Mouse (Mus musculus) forebrain, embryonic 10.5 days (tissue): ENCODE measurements around the gene Lsamp. TPM values are rescaled to one million over a fixed set of nuclear protein-coding genes. Genes with fewer than 3 reads are reported as not detected.

Source experiments
- DNase-seq: peaks from one replicate; pipeline ENCODE4 v3.0.0-alpha.2; 2017; ENCODE audit warnings: low spot score; ENCODE audit errors: extremely low spot score
- H3K27ac ChIP-seq: fragments of 300-500 bp; sonication (generic); 2 replicates; pipeline ENCODE4 v1.5.1; 2016; ENCODE audit warnings: mild to moderate bottlenecking
- H3K27me3 ChIP-seq: fragments of 300-500 bp; sonication (generic); 2 replicates; pipeline ENCODE4 v1.6.1; 2016; ENCODE audit warnings: mild to moderate bottlenecking; ENCODE audit not compliant: poor library complexity, severe bottlenecking
- H3K36me3 ChIP-seq: fragments of 300-500 bp; sonication (generic); replicated peaks from 2 replicates; pipeline ENCODE4 v1.6.1; 2016; ENCODE audit warnings: mild to moderate bottlenecking, moderate library complexity
- H3K4me1 ChIP-seq: fragments of 300-500 bp; sonication (generic); 2 replicates; pipeline ENCODE4 v1.6.1; 2016
- H3K4me3 ChIP-seq: fragments of 300-500 bp; sonication (generic); 2 replicates; pipeline ENCODE4 v1.5.1; 2016; ENCODE audit warnings: mild to moderate bottlenecking, moderate library complexity
- H3K9me3 ChIP-seq: fragments of 300-500 bp; sonication (generic); 2 replicates; pipeline ENCODE4 v1.6.1; 2016; ENCODE audit warnings: mild to moderate bottlenecking, moderate library complexity
- WGBS: fragments of 180-500 bp; shearing (Covaris S2); methylation state at CpG from one replicate; pipeline ENCODE4 v1.1.7; 2016; 5-methylcytosine and 5-hydroxymethylcytosine counted together
- polyA plus RNA-seq: library from polyadenylated mRNA; unstranded; fragments of >200 nt; fragmentation: Nextera tagmentation; extraction: Ambion mirVana; gene quantifications from 2 replicates; pipeline ENCODE4 v1.2.1, GENCODE M21; 2016

The Lsamp gene
- polyA plus RNA-seq, 1 experiment from 2014 or later, result 13.7 TPM

DNA sequence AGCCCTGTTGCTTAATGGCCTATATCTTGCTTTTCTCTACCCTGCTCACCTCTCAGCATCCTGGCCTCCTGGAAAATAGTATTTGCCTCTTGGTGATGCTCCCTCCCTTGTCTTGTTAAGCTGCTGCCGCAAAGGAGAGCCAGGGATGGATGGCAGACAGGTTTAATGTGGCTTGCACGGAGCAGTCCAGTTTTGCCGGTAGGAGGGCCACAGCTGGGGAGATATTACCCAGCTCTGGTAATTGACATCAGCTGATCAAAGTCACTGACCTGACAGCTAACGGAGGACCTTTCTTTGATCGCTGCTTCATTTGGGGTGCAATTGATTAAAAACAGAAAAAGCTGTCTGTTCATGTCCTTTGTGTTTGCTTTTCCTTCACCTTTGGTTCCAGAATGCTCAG is 2030.8 kb downstream of the Lsamp start:
- H3K27me3 ChIP-seq, result no peaks in the 10 kb centered on the region
- H3K4me1 ChIP-seq, result peaks cover 16% of the 10 kb centered on the region
- 43% methylated on average over 5 of the region's 5 CpGs for WGBS
- no peaks in the 10 kb centered on the region for H3K9me3 ChIP-seq
- DNase-seq, result no peak
- no peaks in the 10 kb centered on the region for H3K36me3 ChIP-seq
- H3K4me3 ChIP-seq, result no peak overlapping the region
- H3K27ac ChIP-seq, result no peak overlapping the region

DNA sequence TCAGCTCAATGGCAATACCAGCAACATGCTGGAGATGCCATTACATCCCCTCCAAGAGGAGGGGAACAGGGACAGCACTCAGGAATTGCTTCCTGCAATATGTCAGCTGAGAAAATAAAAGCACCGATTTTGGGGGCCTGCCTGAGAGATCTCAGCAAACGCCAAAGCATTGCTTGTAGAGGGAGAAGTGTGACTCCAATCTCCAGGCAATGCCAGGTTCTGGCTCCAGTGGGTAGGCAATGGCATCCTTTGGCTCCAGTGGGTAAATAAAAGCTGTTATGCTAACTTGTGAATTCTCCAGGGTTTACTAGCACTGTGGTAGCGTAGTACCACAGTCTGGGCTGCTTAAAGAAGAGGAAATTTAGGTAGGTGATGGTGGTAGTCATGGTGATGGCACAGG is 2031.3 kb downstream of the Lsamp start:
- WGBS, result 78% methylated on average over 3 of the region's 3 CpGs
- no peaks in the 10 kb centered on the region for H3K27me3 ChIP-seq
- H3K4me3 ChIP-seq, result no peak overlapping the region
- DNase-seq, result no peak
- H3K27ac ChIP-seq, result no peak overlapping the region
- H3K9me3 ChIP-seq, result no peaks in the 10 kb centered on the region
- H3K36me3 ChIP-seq, result no peaks in the 10 kb centered on the region
- H3K4me1 ChIP-seq, result peaks cover 16% of the 10 kb centered on the region

DNA sequence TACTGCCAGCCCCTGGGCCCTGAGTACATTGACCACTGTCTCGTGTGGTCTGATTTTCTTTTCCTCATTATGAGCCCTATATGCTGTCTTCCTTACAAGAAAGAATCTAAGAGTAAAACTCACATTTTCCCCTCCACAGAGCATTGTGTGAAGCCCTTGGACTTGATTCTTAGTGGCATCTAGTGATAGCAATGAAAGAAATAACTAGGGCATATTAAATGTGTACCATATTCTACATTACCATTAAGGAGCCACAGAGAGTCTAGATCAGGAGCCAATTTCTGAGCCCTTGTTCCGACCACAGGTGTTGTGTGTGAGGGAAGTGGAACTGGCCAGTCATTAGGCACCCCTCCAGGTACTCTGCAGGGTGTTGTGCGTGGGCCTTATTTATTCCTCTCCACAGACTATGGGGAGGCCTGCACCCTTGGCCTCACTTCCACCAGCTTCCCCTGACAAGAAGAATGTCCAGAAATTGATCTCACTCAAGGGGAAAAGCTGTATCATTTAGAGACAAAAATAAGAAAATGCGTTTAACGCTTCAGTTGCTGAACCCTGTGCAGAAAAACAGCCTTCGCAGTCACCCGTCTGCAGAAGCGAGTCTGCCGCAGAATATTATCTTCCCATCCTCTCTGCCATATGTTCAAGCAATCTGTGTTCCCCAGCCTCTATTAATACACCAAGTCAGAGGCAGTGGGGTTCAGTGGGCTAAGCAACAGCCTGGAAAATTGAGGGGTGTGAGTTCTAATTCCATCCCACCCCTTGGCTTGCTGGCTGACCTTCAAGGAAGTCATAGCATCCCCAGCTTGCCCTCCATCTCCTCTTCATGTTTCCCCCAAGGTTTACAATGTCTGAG is 2032.9 kb downstream of the Lsamp start:
- H3K27me3 ChIP-seq, result no peaks in the 10 kb centered on the region
- no peak overlapping the region for H3K27ac ChIP-seq
- H3K9me3 ChIP-seq, result no peaks in the 10 kb centered on the region
- WGBS, result 90% methylated on average over 9 of the region's 9 CpGs
- DNase-seq, result no peak
- H3K4me1 ChIP-seq, result peaks cover 16% of the 10 kb centered on the region
- H3K36me3 ChIP-seq, result no peaks in the 10 kb centered on the region
- no peak overlapping the region for H3K4me3 ChIP-seq

DNA sequence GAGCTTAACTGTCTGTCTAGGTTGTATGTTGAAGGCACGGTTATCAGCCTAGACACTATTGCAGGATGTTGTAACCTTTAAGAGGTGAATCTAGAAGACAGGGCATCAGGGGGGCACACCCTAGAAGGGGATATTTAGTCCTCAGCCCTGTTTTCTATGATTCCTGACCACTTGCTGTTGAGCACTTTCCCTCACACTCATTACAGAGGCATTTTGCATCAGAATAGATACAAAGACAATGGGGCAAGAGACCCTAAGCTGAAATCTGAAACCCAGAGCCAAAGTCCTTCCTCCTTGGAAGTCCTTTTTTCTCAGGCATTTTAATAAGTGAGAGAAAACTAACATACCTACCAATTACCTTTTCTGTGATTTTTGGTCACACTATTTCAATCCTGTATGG is 2038.4 kb downstream of the Lsamp start:
- WGBS, result 40% methylated on average over 1 of the region's 1 CpGs
- Histone ChIP-seq H3K4me3 (no peak overlapping the region), H3K27ac (no peak overlapping the region), H3K9me3 (no peaks in the 10 kb centered on the region), H3K36me3 (no peaks in the 10 kb centered on the region), H3K4me1 (peaks cover 5% of the 10 kb centered on the region; the same call in 1 of the 2 replicates), H3K27me3 (no peaks in the 10 kb centered on the region)
- no peak for DNase-seq

DNA sequence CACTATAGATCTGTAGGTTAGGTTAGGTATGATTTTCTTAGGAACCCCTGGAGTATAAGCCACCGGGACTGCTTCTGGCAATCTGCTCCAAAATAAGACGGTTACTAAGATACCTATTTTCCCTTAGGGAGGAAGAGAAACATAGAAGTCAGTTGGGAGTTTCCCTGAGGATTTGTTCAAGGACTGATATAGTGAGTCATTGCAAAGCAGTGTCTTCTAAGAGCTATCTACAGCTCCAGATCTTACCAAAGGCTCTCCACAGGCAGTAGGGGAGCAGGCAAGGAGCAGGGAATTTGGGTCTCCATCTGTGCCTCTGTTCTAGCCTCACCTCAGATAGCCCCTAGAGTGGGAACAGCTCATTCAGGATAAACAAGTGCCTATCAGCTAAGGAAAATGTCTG is 2047.9 kb downstream of the Lsamp start:
- H3K4me1 ChIP-seq, result no peaks in the 10 kb centered on the region
- H3K36me3 ChIP-seq, result no peaks in the 10 kb centered on the region
- H3K27me3 ChIP-seq, result no peaks in the 10 kb centered on the region
- DNase-seq, result no peak
- 89% methylated on average over 2 of the region's 2 CpGs for WGBS
- H3K9me3 ChIP-seq, result no peaks in the 10 kb centered on the region
- H3K4me3 ChIP-seq, result no peak overlapping the region
- H3K27ac ChIP-seq, result no peak overlapping the region

GRCm38 (mm10) chr16:42033449-42033848 is 2049.3 kb downstream of the Lsamp start:
- H3K27ac ChIP-seq, result no peak overlapping the region
- no peak overlapping the region for H3K4me3 ChIP-seq
- H3K4me1 ChIP-seq, result no peaks in the 10 kb centered on the region
- no peak for DNase-seq
- no peaks in the 10 kb centered on the region for H3K9me3 ChIP-seq
- WGBS, result 89% methylated on average over 2 of the region's 2 CpGs
- no peaks in the 10 kb centered on the region for H3K27me3 ChIP-seq
- no peaks in the 10 kb centered on the region for H3K36me3 ChIP-seq

DNA sequence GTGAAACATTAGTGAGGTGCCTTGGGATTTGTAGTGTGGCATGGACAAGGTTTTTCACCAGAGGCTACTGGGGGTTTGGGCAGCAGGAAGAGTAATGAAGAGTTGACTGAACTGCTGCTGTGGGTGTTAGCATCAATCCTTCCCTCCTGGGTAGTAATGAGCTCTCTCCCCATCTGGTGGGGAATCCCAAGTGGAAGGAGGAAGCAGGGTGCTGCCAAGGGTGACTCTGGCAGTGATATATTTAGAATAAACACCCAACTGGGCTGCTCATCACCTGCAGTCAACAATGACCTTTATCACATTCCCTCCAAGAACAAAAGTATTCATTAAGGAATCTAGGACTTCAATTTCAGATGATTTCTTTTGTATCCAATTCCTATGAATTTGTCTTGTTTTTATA is 2064.0 kb downstream of the Lsamp start:
- no peaks in the 10 kb centered on the region for H3K27me3 ChIP-seq
- peaks cover 4% of the 10 kb centered on the region; the same call in 1 of the 2 replicates for H3K4me1 ChIP-seq
- H3K36me3 ChIP-seq, result no peaks in the 10 kb centered on the region
- H3K4me3 ChIP-seq, result no peak overlapping the region
- no peak overlapping the region for H3K27ac ChIP-seq
- H3K9me3 ChIP-seq, result no peaks in the 10 kb centered on the region
- DNase-seq, result no peak

DNA sequence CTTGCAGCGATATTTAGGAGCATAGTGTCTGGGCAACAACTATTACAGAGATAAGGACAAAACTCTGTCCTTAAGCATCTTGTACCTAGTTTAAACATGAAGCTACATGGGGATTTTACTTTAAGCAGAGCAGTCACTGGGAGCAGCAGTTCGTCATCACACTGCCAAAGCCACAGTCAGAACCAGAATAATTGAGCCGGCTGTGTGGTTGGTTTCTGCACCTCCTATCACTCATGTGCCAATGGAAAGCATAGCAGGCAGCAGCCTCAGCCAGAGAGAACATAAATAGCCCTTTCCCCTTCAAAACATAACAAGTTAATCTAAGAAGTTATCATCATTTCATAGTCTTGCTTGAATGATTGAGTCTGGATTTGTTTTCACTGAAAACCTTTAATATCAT is 2075.8 kb downstream of the Lsamp start:
- H3K4me1 ChIP-seq, result peaks cover 3% of the 10 kb centered on the region
- H3K36me3 ChIP-seq, result no peaks in the 10 kb centered on the region
- no peak overlapping the region for H3K4me3 ChIP-seq
- no peaks in the 10 kb centered on the region for H3K27me3 ChIP-seq
- WGBS, result 81% methylated on average over 3 of the region's 3 CpGs
- DNase-seq, result no peak
- no peak overlapping the region for H3K27ac ChIP-seq
- H3K9me3 ChIP-seq, result no peaks in the 10 kb centered on the region

DNA sequence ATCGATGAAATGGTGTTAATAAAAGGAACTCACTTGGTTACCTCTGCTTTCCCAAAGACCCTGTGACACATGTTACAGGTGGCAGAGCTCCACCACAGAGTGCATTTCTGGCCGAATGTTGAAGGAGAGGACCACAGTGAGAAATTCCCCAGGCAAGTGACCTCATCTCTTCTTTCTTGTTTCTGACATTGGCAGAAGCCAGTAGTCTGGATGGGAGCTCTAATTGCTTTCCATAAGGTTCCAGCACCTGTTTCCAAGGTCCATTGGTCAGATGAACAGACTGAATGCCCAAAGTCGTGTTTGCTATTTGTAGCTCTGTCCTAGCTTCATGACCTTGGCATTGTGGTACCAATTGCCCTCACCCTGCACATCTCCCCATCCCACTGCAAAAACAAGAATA is 2090.2 kb downstream of the Lsamp start:
- H3K4me3 ChIP-seq, result no peak overlapping the region
- no peak overlapping the region for H3K27ac ChIP-seq
- no peaks in the 10 kb centered on the region for H3K4me1 ChIP-seq
- no peaks in the 10 kb centered on the region for H3K9me3 ChIP-seq
- no peaks in the 10 kb centered on the region for H3K36me3 ChIP-seq
- WGBS, result 90% methylated on average over 3 of the region's 3 CpGs
- DNase-seq, result no peak
- no peaks in the 10 kb centered on the region for H3K27me3 ChIP-seq

- Histone ChIP-seq H3K27me3 (no peaks in the 10 kb centered on the region), H3K9me3 (no peaks in the 10 kb centered on the region), H3K4me1 (no peaks in the 10 kb centered on the region), H3K4me3 (no peak overlapping the region), H3K27ac (no peak overlapping the region), H3K36me3 (no peaks in the 10 kb centered on the region)
- no peak for DNase-seq
- WGBS, result 88% methylated on average over 4 of the region's 4 CpGs
Observed at GRCm38 (mm10) chr16:42079573-42079972, 2095.4 kb downstream of the Lsamp start.

- H3K27ac ChIP-seq, result no peak overlapping the region
- no peak overlapping the region for H3K4me3 ChIP-seq
- no peaks in the 10 kb centered on the region for H3K27me3 ChIP-seq
- no peaks in the 10 kb centered on the region for H3K36me3 ChIP-seq
- 85% methylated on average over 2 of the region's 2 CpGs for WGBS
- no peak for DNase-seq
- no peaks in the 10 kb centered on the region for H3K4me1 ChIP-seq
- no peaks in the 10 kb centered on the region for H3K9me3 ChIP-seq
Observed at GRCm38 (mm10) chr16:42081611-42082010, 2097.4 kb downstream of the Lsamp start.

- Histone ChIP-seq H3K36me3 (no peaks in the 10 kb centered on the region), H3K4me3 (no peak overlapping the region), H3K27ac (no peak overlapping the region), H3K4me1 (no peaks in the 10 kb centered on the region), H3K9me3 (no peaks in the 10 kb centered on the region), H3K27me3 (no peaks in the 10 kb centered on the region)
- no peak for DNase-seq
- WGBS, result 86% methylated on average over 1 of the region's 1 CpGs
Observed at GRCm38 (mm10) chr16:42097510-42097909, 2113.3 kb downstream of the Lsamp start.

GRCm38 (mm10) chr16:42102186-42102585 is 2118.0 kb downstream of the Lsamp start:
- no peak overlapping the region for H3K4me3 ChIP-seq
- H3K4me1 ChIP-seq, result no peaks in the 10 kb centered on the region
- no peaks in the 10 kb centered on the region for H3K9me3 ChIP-seq
- WGBS, result 74% methylated on average over 2 of the region's 2 CpGs
- DNase-seq, result no peak
- H3K27ac ChIP-seq, result no peak overlapping the region
- H3K27me3 ChIP-seq, result no peaks in the 10 kb centered on the region
- H3K36me3 ChIP-seq, result no peaks in the 10 kb centered on the region

GRCm38 (mm10) chr16:42102635-42103034 is 2118.5 kb downstream of the Lsamp start:
- WGBS, result 83% methylated on average over 8 of the region's 8 CpGs
- H3K27ac ChIP-seq, result no peak overlapping the region

More at GRCm38 (mm10) chr16:42102635-42103034, 2118.5 kb downstream of the Lsamp start:
- Histone ChIP-seq H3K36me3 (no peaks in the 10 kb centered on the region), H3K9me3 (no peaks in the 10 kb centered on the region), H3K4me3 (no peak overlapping the region), H3K4me1 (no peaks in the 10 kb centered on the region), H3K27me3 (no peaks in the 10 kb centered on the region)
- no peak for DNase-seq
